Mouse (Mus musculus) forebrain, embryonic 13.5 days (tissue): ENCODE results near the gene Psmc2. TPM values are rescaled to one million over a fixed set of nuclear protein-coding genes. Genes with fewer than 3 reads are reported as not detected.

Experiments
- ATAC-seq: fragments of 200-750 bp; cut with Nextera tagmentation; 2 replicates; pipeline ENCODE4 v1.8.0; 2017
- H3K27ac ChIP-seq: fragments of 300-500 bp; sonication (generic); 2 replicates; pipeline ENCODE4 v1.5.1; 2015; ENCODE audit warnings: inconsistent platforms, mild to moderate bottlenecking, moderate library complexity
- H3K27me3 ChIP-seq: fragments of 300-500 bp; sonication (generic); 2 replicates; pipeline ENCODE4 v1.6.1; 2015; ENCODE audit warnings: mild to moderate bottlenecking, inconsistent platforms
- H3K36me3 ChIP-seq: fragments of 300-500 bp; sonication (generic); 2 replicates; pipeline ENCODE4 v1.6.1; 2015; ENCODE audit warnings: mild to moderate bottlenecking, inconsistent platforms; ENCODE audit not compliant: poor library complexity, severe bottlenecking
- H3K4me1 ChIP-seq: fragments of 300-500 bp; sonication (generic); 2 replicates; pipeline ENCODE4 v1.6.1; 2015; ENCODE audit warnings: inconsistent platforms
- H3K4me2 ChIP-seq: fragments of 300-500 bp; sonication (generic); 2 replicates; pipeline ENCODE4 v1.6.1; 2015; ENCODE audit warnings: inconsistent platforms, mild to moderate bottlenecking, moderate library complexity
- H3K4me3 ChIP-seq: fragments of 300-500 bp; sonication (generic); 2 replicates; pipeline ENCODE4 v1.5.1; 2015; ENCODE audit warnings: mild to moderate bottlenecking, inconsistent platforms
- H3K9ac ChIP-seq: fragments of 300-500 bp; sonication (generic); 2 replicates; pipeline ENCODE4 v1.6.1; 2015; ENCODE audit warnings: mild to moderate bottlenecking, inconsistent platforms
- H3K9me3 ChIP-seq: fragments of 300-500 bp; sonication (generic); replicated peaks from 2 replicates; pipeline ENCODE4 v1.6.1; 2016; ENCODE audit warnings: inconsistent platforms
- WGBS: fragments of 180-500 bp; shearing (Covaris S2); methylation state at CpG from one replicate; pipeline ENCODE4 v1.1.7; 2015; 5-methylcytosine and 5-hydroxymethylcytosine counted together
- polyA plus RNA-seq: library from polyadenylated mRNA; unstranded; fragments of >200 nt; fragmentation: Nextera tagmentation; extraction: Ambion mirVana; gene quantifications from 2 replicates; pipeline ENCODE4 v1.2.1, GENCODE M21; 2015

Psmc2 gene
- polyA plus RNA-seq, 1 experiment from 2014 or later = 214 TPM

DNA sequence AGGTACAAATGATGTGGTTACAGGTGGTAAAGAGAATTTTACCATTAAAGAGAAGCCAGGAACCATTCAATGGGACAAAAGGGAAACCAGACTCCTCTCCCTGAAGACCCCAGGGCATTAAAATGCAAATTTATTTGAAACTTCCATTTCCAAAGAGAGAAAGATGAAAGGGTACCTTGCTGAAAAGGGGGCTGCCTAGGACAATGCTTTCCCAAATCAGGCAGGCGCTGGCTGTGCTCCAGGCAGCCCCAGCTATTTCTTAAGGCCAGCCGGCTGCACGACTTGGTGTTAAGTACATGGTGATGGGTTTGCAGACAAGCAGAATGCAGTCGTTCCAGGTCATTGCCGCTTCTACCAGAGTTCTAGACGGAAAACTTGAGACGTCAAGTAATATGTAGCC, 41.3 kb downstream of the Psmc2 start:
- Histone ChIP-seq H3K27me3 (no peaks in the 10 kb centered on the region), H3K27ac (no peak overlapping the region), H3K4me1 (peaks cover 11% of the 10 kb centered on the region; the same call in 1 of the 2 replicates), H3K4me2 (no peak overlapping the region), H3K4me3 (no peak overlapping the region), H3K9me3 (no peaks in the 10 kb centered on the region), H3K36me3 (no peaks in the 10 kb centered on the region), H3K9ac (no peak overlapping the region)
- no peak for ATAC-seq
- WGBS = 6% methylated on average over 7 of the region's 7 CpGs

DNA sequence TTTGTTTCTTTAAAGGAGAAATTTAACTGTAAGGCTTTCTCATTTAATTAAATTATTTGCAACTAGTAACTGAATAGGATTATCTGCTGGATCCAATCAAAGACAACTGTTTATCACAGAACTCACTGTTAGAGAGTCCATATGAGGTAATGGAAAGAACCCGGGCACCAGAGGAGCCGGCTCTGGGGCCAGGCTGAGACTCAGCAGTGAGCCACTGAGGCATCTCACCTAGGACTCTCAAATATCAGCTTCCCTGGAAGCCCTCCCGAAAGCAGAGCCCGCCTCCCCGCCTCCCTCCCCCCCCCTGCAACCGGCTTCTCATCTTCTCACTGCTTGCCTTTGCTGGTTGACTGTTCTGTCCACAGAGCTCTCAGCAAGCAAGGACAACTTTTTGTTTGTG, 42.6 kb downstream of the Psmc2 start:
- Histone ChIP-seq H3K27ac (no peak overlapping the region), H3K27me3 (no peaks in the 10 kb centered on the region), H3K9ac (no peak overlapping the region), H3K4me2 (no peak overlapping the region), H3K4me1 (peaks cover 11% of the 10 kb centered on the region; the same call in 1 of the 2 replicates), H3K9me3 (no peaks in the 10 kb centered on the region), H3K36me3 (no peaks in the 10 kb centered on the region), H3K4me3 (no peak overlapping the region)
- 30% methylated on average over 6 of the region's 6 CpGs for WGBS
- ATAC-seq = no peak

DNA sequence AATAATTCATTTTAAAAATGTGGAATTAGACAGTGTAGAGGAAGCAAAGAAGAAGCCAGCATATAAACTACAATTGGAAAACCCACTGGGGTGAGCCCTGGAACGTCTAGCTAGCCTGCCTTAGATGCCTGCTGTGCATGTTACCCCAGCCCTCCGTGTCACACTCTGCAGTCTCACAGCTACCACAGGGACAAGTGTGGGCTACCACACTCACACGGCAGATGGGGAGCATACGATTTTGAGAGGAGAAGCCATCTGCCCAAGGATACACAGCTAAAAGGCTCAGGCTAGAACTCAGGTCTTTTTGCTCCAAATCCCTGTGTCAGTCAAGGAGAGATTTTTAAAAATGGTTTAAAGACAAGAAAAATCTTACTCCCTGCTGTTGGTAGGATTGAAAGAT, 43.8 kb downstream of the Psmc2 start:
- ATAC-seq = no peak; the same call in 1 of the 2 replicates
- H3K27ac ChIP-seq = no peak overlapping the region
- no peaks in the 10 kb centered on the region for H3K27me3 ChIP-seq
- no peaks in the 10 kb centered on the region for H3K9me3 ChIP-seq
- H3K36me3 ChIP-seq = no peaks in the 10 kb centered on the region
- H3K9ac ChIP-seq = no peak overlapping the region
- no peak overlapping the region for H3K4me2 ChIP-seq
- H3K4me1 ChIP-seq = peaks cover 11% of the 10 kb centered on the region; the same call in 1 of the 2 replicates
- 69% methylated on average over 4 of the region's 4 CpGs for WGBS
- no peak overlapping the region for H3K4me3 ChIP-seq

DNA sequence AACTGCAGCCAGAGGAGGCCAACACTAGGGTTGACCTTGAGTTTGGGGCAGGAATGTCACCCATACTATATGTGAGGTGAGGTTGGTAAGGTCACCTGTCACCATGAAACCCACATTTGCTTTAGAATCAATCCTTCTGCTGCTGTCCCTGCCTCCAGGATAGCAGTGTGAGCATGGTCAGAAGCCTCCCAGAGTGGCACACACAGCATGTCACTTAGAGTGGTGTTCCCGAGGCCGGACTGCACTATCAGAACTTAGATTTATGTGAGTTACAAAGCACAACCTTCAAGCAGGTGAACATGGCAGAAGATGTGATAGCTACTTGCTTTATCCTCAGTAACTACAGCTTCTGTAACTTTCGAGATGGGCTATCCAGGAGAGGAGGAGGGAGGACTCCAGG, 46.7 kb downstream of the Psmc2 start:
- no peak overlapping the region for H3K27ac ChIP-seq
- peaks cover 1% of the 10 kb centered on the region; the same call in 1 of the 2 replicates for H3K4me1 ChIP-seq
- WGBS = 88% methylated on average over 3 of the region's 3 CpGs
- no peaks in the 10 kb centered on the region for H3K36me3 ChIP-seq
- H3K9ac ChIP-seq = no peak overlapping the region
- H3K4me2 ChIP-seq = no peak overlapping the region
- no peak overlapping the region for H3K4me3 ChIP-seq
- ATAC-seq = no peak
- no peaks in the 10 kb centered on the region for H3K9me3 ChIP-seq
- no peaks in the 10 kb centered on the region for H3K27me3 ChIP-seq

DNA sequence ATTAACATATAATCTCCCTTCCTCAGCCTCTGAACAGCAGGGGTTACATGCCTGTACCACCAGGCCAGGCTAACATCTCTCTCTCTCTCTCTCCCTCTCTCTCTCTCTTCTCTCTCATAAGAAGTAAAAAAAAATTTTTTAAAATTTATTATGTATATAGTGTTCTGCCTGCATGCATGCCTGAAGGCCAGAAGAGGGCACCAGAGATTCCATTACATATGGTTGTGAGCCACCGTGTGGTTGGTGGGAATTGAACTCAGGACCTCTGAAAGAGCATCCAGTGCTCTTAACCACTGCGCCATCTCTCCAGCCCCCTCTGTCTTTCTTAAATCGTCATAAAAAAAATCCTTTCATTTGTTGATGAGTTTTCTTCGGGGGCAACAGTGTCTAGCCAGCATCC, 59.6 kb downstream of the Psmc2 start:
- no peak overlapping the region for H3K4me3 ChIP-seq
- no peak overlapping the region for H3K4me2 ChIP-seq
- H3K27me3 ChIP-seq = no peaks in the 10 kb centered on the region
- no peaks in the 10 kb centered on the region for H3K36me3 ChIP-seq
- no peaks in the 10 kb centered on the region for H3K9me3 ChIP-seq
- ATAC-seq = no peak
- H3K27ac ChIP-seq = no peak overlapping the region
- H3K4me1 ChIP-seq = no peaks in the 10 kb centered on the region
- 82% methylated on average over 4 of the region's 4 CpGs for WGBS
- no peak overlapping the region for H3K9ac ChIP-seq

DNA sequence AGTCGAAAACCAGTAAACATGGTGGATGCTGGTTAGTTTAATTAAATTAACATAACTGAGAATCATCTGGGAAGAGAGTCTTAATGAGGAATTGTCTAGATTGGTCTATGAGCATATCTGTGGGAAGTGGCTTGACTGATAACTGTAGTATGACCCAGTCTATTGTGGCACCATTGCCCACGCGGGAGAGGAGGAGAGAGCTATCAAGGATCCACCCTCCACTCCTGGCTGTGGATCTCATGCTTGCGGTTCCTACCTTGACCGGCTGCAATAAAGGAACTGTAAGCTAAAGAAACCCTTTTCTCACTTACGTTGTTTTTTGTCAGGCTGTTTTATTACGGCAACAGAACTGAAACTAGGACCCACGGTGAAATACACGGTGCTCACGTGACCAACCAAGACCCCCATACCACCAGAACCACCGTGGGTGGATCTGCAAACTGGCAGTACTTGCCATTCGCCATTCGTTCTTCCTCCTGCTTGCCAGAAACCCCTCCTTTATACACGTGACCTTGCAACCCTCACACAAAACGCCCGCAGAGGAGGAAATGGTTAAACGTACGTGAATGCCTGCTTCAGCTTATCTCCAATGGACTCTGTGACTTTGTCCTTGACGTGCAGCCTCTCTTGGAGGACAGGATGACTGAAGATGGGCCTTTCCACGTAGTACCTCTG, 61.7 kb downstream of the Psmc2 start:
- H3K36me3 ChIP-seq = no peaks in the 10 kb centered on the region
- no peak overlapping the region for H3K27ac ChIP-seq
- H3K9me3 ChIP-seq = no peaks in the 10 kb centered on the region
- no peak overlapping the region for H3K4me2 ChIP-seq
- H3K4me3 ChIP-seq = no peak overlapping the region
- WGBS = 88% methylated on average over 20 of the region's 20 CpGs
- H3K27me3 ChIP-seq = no peaks in the 10 kb centered on the region
- no peak overlapping the region for H3K9ac ChIP-seq
- no peaks in the 10 kb centered on the region for H3K4me1 ChIP-seq
- ATAC-seq = no peak

DNA sequence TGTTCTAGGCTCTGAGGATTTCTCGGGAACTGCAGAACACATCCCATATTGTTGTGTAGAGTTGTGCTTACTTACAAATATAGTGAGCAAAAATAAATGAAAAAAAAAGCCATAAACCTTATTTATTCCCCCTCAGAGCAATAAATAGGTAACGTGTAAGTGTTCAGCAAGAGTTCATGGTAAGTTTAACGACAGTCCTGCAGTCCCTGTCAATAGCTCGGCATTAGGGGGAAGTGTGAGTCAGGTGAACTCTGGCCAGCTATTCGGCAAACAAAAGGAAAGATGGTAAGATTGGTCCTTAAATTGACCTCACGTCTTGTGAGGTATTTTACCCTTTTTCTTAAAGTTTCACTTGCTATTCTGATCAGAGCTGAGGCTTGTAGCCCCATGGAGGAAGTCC, 62.4 kb downstream of the Psmc2 start:
- Histone ChIP-seq H3K9ac (no peak overlapping the region), H3K4me1 (no peaks in the 10 kb centered on the region), H3K4me2 (no peak overlapping the region), H3K36me3 (no peaks in the 10 kb centered on the region), H3K9me3 (no peaks in the 10 kb centered on the region), H3K27ac (no peak overlapping the region), H3K27me3 (no peaks in the 10 kb centered on the region), H3K4me3 (no peak overlapping the region)
- 82% methylated on average over 6 of the region's 6 CpGs for WGBS
- no peak for ATAC-seq

DNA sequence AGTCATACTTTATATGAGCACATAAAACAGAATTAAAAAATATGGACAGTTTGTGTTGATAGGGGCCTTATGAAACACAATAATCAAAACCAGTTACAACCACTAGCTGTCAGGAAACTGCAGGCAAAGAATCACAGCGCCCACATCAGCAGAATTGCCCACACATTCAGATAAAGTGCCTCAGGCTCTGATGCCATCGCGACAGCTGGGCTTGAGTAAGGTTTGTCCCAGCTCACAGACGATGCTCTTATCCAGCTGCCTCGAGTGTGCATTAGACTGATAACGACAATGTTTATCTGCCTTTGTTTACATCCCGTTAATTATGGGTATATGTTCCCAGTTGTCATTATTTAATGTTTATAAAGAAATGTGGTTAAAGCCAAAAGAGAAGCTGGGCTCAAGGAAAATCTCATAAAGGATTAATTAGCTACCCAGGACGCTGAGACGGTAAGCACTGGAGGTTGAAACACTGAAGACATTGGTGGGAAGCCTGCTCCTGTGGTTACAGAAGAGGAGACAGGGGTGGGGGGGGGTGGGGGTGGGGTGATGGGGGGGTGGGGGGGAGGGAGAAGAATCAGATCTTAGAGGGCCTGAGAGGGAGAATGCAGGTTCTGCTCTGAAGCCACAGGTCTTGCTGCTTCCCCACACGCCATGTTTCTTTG, 66.7 kb downstream of the Psmc2 start:
- Histone ChIP-seq H3K4me3 (no peak overlapping the region), H3K27ac (no peak overlapping the region), H3K27me3 (no peaks in the 10 kb centered on the region), H3K4me1 (no peaks in the 10 kb centered on the region), H3K4me2 (no peak overlapping the region), H3K36me3 (no peaks in the 10 kb centered on the region), H3K9ac (no peak overlapping the region), H3K9me3 (no peaks in the 10 kb centered on the region)
- ATAC-seq = peak; percentile 69; the same call in 1 of the 2 replicates
- WGBS = 36% methylated on average over 10 of the region's 10 CpGs

Other genes with a start within 250 kb of the Psmc2 start
- gene Lrrc17, start 241.7 kb upstream of the Psmc2 start, polyA plus RNA-seq = 3.9 TPM in 2 replicates
- gene Fbxl13, start 139.6 kb upstream of the Psmc2 start, polyA plus RNA-seq = 0.09 and 0.29 TPM in 2 replicates
- gene Armc10, start 139.5 kb upstream of the Psmc2 start, polyA plus RNA-seq = 82.1 and 84.1 TPM in 2 replicates
- 7.1 and 7.3 TPM in 2 replicates for gene Napepld, start 83.9 kb upstream of the Psmc2 start, polyA plus RNA-seq
- gene Pmpcb, start 48.1 kb upstream of the Psmc2 start, polyA plus RNA-seq = 96.4 and 99.8 TPM in 2 replicates
- 83.5 and 86.9 TPM in 2 replicates for gene Dnajc2, start within 50 bp of the Psmc2 start, polyA plus RNA-seq
- 0.05 and 0.08 TPM in 2 replicates for gene Slc26a5, start 80.3 kb downstream of the Psmc2 start, polyA plus RNA-seq